Mouse (Mus musculus): ENCODE measurements at regions not wholly inside any gene's neighbourhood (a gene's known extent, or its start where the extent isn't known, plus 50 kb on each side); places are given as distances from the start of the nearest gene placed in this dataset.

DNA sequence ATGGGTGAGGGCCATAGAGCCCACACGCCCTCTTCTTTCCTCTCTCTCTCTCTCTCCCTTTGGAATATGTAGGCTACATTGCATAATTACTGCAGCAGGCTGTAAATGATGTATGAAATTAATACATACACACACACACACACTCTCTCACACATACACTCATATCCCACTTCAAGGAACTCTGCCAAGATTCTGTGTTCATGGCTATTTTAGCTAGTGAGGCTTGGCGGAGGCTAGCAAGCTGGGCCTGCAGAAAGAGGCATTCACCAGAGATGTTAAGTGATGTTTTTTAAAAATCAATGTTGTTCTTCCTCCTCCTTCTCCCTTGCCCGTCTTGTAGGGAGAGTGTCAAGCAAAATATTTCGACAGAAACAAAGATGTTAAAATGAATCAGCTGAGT lies 325.1 kb downstream of the Med10 start:
- TF ChIP-seq POLR2A (IDR thresholded peaks at IDR 0.05; ENCODE audit: insufficient read depth, low read length) (no peak), CTCF (IDR thresholded peaks at IDR 0.05; ENCODE audit: low read depth, low read length) (no peak)

All from ES-Bruce4 (cell line).